Mouse (Mus musculus) adrenal gland, postnatal 4 days (tissue): ENCODE measurements around the gene BC049715. TPM values are rescaled to one million over a fixed set of nuclear protein-coding genes. Genes with fewer than 3 reads are reported as not detected.
A peak's percentile ranks its signal among the peaks of the same experiment; 100 is the strongest.
"Not testable (repeated sequence)": the region's sequence is repeated elsewhere in the genome, so short reads cannot be mapped to it uniquely, and the experiment has no call there.

Experiments used
- DNase-seq, 2 experiments: peaks; one replicate each; pipeline ENCODE4 v3.0.0; 2021 to 2022; ENCODE audit warnings: low spot score in 2 of 2, mixed read lengths in 2 of 2
- long read RNA-seq, 2 experiments: library from polyadenylated mRNA; stranded (forward); transcript quantifications; one replicate each; pipeline ENCODE4 v2.0.0; 2021
- total RNA-seq, 2 experiments: library from RNA; stranded (reverse); gene quantifications; 2 replicates each; pipeline ENCODE4 v1.2.3; 2021

Gene BC049715
- total RNA-seq: 1 to 10 TPM in 1 of 2 experiments, under 1 TPM in 1; 0.85 to 1.2 TPM
- long read RNA-seq, experiment 1, partial matches to known transcripts: 0 of 1 reads
- long read RNA-seq, experiment 1, other reads (novel, unspliced or antisense): 1 of 1 reads
- long read RNA-seq, experiment 2: 0 reads

DNA sequence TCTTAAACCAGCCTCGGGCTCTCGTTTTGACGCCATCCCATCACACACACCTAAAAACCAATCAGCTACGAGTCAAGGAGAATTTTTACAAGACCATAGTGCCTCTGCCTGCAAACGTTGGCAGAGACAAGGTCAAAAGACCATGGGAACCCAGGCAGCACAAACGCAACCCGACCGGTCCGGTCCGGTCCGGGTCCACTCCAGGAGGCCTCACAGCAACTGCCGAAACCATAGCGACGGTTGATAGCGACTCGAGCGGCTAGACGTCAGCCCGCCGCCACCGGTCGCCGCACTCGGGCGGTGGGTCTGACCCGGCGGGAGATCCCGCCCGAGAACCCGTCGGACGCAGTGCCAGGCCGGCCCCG, at the start of gene BC049715:
BC049715 (plus strand) TSS at position 111 of the 365 bp plus-strand sequence.
- DNase-seq: no peak

DNA sequence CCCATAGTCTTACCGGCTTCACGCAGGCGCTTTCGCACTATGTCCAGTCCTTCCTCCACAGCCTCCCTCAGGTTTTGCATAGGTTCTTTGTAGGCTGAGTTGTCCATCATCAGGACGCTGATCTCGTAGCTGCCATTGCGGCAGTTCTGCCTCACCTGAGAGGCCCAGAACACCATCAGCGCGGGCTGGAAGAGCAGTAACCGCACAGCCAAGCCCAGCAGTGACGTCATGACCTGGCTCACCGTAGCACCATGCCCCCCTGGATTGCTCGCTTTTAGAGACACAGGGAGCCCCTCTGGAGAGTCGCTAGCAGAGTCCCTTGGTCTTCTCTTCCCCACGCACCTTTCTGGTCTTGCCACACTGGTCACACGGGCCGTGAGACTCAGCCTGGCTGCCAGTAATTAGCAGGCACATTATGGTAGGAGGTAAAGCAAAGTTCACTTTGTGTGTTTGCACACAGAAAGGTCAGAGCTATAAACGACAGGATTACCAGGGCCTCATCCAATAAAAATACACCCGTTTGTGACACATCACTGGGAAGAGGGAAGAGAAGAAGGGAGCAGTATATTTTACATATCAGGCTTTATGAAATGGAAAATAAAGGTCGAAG, 45.9 kb upstream of the BC049715 start, which contains the start of gene Gucy2c:
Gucy2c (minus strand) TSS at position 389 of the 610 bp plus-strand sequence.
- DNase-seq: no peak

DNA sequence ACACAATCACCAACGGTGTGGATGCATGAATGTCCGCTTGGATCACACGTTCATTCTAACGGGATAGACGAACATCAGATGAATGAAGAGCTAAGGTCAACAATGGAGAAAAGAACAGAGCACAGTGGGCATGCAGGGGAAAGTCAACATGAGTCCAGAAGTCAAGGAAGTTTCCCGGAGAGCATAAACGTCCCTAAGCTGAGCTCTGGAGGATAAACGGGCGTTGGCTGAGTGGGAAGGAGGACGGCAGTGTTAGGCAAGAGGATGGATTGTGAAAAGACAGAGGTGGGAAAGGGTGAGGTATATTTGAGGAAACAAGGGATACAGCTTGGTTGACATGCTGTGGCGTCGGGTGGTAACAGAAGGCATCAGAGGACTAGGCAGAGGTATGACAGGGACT, 45.3 kb upstream of the BC049715 start:
- DNase-seq: no peak

DNA sequence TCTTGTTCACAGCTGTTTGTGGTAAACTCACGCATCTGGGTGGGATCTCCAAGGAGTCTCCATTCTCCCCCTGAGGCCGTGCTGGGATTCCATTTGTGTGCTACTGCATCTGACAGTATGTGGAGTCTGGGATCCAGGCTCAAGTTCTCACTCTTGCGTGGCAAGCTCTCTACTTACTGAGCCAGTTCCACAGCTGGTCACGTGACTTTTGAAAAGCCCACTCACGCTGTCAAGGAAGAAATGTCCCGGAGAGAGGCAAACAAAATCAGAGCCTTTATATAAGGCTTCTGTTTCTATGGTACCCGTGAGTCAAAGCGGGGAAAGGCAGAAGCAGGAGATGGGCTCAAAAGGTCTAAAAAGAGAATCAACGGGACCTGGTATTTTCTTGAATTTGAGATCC, 44.7 kb upstream of the BC049715 start:
- no peak for DNase-seq

DNA sequence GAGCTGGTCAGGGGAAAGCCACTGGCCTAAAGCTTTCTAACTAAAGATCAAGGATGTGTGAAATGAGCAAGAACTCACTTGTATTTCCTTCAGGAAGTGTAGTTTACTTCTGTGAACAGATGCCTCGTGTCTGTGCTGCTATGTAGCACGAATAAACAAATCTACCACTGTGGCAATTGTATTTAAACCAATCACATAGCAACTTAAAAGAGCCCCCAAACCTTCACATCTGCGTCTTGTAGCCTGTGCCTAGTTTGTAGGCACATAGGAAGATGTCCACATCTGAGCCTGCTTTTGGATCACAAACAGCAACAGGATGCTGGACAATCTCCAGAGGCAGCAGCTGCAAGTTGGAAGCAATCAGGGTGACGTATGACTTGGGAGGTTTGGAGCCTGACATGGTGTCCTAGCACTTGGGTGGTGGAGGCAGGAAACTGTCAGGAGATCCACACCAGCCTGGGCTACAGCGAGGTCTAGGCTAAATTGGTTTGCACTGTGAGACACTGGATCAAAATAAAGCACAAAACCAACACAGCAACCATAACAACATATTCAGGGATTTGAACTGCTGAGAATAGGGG, 37.9 kb upstream of the BC049715 start:
- DNase-seq: no peak

DNA sequence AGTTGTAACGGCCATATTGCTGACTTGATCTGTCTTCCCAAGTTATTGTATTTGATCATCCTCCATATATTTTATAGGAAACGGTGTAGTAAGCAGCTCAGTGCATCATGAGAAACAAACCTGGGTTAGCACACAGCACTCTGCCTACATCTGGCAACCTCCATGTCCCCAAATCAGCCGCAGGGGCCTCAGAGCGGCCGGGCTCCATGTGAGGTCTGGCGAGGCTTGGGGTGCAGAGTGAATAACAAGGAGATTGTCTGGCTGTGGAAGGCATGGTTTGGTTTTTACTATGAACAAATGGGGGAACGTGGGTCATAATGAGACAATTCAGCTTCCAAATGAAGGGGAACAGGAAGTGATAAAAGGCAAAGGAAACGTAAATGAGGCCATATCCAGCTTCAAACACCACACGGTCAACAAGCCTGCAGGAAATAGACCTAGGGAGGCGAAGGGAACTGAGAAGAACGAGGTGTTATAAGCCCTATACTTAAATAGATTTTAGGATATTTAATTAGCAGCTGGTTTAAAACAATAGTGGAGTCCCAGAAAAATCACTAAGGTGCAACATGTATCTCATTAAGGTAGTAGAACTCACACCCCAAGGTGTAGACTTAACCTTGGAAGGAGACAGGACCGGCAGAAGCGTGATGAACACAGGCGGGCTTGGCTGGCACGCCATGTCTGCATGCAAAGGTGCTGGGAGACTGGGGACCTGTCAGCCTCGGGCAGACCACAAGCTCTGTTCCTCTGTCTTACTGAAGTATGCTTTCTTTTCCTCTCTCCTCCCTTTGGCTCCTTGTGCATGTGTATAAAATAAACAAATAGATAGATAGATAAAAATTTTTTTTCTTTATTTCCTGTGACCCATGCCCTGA, 34.3 kb upstream of the BC049715 start:
- no peak for DNase-seq

DNA sequence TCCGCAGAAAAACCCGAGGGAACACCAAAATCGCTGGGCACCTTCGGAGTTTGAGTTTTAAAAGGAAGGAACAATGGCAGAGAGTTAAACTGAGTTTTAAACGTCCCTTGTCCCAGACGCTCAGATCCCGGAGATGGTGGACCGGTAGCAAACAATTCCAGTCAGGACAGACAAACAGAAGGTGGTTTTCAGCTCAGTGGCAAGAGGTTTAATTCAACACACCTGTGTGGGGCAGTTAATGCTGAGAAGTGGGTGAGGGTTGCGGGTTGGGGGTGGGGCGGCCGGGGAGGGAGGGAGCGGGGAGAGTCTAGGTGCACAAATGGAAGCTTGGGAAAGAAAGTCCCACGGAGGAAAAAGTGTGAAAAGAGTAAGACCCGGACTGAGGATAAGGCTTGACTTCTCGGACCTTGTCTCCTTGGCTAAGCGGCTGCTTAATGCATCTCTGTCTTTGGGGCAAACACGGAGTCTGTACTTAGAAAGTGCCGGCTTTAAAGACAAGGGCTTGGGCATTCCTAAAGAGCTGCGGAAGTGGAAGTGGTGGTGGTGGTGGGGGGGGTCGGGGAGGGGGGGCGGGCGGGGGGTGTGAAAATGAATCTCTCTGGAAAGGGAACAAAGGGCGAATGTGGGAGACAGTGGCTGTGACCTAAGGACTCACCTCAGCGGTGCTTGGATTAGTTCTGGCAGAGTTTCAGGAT, 33.4 kb upstream of the BC049715 start:
- DNase-seq: no peak

DNA sequence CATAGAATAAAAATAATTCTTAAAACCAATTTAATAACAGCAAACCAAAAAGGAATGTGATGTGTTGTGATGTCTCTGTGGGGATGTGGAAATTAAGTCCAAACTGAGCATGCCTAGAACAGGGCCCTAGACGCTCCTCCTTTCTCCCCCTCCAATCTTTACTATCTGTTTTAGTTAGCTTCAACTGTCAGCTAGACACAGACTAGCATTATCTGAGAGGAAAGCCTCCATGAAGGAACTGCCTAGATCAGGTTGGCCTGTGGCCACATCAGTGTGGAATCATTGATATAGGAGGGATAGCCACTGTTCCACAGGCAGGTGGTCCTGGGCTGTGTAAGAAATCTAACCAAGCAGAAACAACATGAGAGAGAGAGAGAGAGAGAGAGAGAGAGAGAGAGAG, 32.3 kb upstream of the BC049715 start:
- DNase-seq: no peak

DNA sequence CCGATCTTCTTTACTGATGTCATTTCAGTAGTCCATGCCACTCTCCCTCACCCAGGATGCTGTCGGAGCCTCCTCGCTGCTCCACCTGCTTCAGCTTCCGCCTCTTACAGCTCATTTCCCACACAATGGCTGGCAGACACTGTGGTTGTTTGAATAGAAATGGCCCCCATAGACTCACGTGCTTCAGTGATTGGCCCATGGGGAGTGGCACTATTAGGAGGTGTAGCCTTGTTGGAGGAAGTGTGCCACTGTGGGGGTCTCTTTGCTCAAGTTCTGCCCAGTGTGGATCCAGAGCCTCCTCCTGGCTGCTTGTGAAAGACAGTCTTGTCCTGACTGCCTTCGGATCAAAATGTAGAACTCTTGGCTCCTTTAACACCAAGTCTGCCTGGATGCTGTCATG, 31.6 kb upstream of the BC049715 start:
- no peak for DNase-seq

DNA sequence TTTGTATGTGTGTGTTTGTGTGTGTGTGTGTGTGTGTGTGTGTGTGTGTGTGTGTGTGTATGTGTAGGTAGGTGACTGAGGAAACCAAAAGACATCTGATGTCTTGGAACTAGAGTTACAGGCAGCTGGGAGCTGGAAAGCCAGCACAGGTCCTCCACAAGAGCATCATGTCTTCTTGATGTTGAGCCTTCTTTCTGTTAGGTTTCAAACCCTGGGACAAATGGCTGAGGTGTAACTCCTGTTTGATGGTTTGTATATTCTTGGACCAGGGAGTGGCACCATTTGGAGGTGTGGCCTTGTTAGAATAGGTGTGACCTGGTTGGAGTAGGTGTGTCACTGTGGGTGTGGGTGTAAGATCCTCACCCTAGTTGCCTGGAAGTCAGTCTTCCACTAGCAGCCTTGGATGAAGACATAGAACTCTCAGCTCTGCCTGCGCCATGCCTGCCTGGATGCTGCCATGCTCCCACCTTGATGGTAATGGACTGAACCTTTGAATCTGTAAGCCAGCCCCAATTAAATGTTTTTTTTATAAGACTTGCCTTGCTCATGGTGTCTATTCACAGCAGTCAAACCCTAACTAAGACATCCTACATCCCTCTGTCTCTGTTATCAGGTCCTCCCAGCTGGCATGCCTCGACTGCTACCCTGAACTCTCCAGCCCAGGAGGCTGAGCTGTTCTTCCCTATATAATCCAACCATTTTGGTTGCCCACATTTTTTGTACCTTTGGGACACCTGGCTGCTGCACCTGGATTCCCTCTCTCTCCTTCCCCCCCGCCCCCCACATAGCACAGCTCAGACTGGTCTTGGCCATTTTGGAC, 29.3 kb upstream of the BC049715 start:
- DNase-seq: not testable (repeated sequence)

DNA sequence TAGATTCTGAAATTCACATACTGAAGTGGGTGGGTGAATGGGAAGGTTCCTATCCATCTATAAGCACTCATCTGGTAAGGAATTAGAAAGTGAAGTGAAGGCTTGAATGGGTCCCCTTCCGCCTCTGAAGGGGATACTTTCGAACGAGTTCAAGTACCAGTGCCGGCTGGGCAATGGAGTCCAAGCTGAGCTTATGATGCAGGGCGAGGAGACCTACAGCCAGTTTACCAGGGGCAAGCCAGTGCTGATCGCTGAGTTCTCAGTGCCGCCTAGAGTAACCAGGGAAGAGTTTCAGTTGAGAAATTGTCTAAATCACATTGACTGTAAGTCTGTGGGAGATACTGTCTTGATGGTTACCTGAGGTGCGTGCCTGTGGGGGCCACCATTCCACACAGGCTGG, 26.7 kb upstream of the BC049715 start:
- DNase-seq: no peak

DNA sequence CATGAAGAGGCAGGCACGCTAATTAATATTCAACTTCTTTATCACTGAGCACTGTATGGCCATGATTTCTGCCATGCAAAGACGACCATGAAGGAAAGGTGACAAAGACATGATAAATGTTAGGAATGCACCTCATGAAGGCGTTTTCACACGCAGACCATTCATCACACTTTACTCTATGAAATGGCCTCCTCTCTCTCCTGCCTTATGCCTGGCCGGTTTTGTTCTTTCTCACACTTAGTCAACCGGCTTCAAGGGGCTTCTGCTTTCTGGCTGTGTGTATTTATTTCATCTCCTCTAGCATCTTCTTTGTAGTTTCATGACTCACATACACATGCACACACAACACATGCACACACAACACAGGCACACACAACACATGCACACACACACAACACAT, 26.2 kb upstream of the BC049715 start:
- DNase-seq: no peak

DNA sequence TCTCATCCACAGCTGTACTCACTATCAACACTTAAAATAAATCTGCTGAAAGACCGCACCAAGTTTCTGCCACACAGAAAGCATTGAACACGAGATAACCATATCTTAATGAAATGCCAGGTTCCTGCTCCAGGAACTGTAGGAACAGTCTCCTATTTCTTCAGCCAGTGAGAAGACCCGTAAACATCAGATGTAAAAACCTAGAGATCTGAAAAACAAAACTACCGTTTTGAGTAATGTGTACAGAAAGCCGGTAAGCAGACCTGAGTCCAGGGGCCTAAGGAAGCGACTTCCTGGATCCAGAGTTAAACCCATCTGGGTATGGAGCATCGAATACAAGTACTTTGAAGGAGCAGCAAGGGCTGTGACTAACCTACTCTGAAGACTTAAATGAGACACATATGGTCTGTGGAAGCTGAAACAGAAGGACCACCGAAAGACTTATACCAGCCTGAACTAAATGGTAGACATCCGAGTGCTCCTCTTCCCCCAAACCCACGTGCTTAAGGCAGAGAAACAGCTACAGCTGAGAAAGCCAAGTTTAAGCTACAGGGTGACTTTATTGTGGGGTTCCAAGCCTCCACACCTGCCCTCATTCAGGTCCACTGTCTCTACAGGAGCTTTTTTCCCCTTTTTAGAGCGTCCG, 24.2 kb upstream of the BC049715 start:
- DNase-seq: no peak

DNA sequence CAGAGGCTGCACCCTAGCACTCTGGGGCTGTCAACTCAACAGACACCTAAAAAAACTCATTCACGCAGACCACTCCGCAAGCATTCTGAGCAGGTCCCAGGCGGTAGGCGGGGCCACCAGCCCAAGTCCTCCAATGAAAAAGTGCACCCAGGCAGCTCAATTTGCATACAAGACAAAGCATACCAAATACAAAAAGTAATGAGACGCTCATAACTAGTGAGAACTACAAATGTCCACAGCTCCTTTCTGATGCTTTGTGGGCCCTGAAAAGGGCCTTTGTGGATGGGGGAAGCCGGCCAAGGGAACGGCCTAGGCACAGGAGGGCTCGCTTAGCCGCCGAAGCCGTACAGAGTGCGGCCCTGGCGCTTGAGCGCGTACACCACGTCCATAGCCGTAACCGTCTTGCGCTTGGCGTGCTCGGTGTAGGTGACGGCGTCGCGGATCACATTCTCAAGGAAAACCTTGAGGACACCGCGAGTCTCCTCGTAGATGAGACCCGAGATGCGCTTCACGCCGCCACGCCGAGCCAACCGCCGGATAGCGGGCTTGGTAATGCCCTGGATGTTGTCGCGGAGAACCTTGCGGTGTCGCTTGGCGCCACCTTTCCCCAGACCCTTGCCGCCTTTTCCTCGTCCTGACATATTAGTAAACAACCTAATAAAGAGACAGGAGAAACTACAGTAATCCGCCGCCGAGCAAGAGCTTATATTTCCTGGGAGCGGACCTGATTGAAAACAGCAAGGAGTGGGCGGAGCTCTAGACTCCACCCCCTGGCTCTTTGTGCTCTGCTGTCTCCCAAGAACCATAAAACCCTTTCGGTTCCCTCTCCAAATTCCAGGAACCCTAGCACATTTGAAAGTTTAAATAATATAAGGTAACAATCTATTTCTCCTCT, 23.4 kb upstream of the BC049715 start, which contains the start of gene Hist4h4:
Hist4h4 (minus strand) TSS at position 677 of the 895 bp plus-strand sequence.
- DNase-seq: peak; percentile 92 to 96

DNA sequence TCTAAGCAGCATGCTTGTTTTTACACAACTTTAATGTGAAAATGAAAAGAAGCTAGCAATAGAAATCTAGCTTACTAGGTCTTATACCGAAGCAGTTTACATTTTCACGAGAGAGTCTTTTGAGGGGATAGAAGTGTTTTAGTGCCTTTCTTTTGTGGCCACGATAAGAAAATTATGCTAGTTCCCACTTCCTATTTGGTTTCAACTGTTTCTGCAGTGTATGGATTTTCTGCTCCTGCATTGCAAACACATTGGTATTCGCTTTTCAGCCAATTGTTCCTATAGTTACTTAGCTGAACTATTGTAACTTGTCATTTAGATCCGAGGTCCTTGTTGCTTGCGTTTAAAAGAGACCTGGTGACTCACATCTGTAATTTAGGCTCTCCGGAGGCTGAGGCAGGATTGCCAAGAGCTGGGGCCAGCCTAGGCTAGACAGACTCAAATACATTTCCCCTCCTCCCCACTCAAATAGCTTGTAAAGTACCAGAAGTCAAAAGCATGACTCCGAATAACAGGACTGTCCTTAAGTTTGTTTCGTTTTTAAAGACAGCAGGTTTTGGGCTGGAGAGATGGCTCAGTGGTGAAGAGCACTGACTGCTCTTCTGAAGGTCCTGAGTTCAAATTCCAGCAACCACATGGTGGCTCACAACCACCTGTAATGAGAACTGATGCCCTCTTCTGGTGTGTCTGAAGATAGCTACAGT, 22.6 kb upstream of the BC049715 start:
- no peak for DNase-seq

DNA sequence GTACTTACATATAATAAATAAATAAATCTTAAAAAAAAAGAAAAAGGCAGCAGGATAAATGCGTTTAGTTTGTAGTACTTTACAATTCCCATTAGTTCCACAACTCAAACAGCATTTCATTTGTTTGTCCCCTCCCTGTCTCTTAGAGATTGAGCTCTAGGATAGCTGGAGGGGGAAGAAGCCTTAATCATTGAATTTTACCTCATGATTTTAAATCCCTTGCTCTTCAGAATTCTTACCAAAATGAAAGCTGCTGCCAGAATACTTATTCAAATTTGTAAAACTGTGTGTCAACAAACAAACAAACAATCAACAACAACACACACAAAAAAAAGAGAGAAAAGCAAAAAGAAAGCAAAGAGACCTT, 22.0 kb upstream of the BC049715 start:
- no peak for DNase-seq

DNA sequence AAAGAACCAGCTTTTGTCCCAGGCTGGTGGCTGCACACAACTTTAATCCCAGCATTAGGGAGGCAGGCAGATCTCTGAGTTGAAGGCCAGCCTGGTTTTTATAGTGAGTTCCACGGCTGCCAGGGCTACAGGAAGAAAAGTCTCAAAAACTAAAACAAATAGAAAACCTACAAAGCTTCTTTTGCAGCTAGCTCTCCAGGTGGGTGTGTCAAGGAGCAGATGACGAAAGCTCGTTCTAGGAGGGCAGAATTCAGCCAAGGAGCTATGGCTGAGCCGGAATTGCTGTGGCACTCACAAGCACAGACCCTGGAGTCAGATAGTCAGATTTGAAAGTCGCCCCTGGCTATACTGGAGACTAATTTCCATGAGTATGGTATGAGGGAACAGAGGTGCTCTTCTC, 20.6 kb upstream of the BC049715 start:
- no peak for DNase-seq

DNA sequence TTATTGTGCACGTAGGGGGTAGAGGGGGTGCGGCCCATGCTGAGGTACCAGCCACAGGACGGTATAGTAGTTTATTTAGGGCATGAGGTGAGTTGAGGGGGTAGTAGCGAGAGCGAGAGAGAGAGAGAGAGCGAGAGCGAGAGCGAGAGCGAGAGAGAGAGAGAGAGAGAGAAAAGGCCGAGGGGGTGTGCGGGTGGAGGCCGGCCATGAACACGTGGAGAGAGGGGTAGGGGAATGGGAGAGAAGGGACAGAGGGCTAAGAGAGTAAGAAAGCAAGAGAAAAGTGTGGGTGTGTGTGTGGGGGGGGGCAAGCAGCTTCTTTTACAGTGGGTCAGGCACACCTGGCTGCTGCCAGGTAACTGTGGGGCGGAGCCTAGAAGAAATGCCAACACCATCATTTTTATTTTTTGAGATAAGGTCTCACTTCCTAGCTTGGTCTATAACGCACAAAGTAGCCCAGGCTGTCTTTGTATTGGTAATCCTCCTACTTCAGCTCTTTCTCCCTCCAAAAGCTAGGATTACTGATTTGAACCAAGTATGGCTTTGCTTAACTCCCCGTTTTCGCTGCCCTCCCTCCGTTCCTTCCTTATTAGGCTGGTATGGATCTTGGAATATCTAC, 19.9 kb upstream of the BC049715 start:
- DNase-seq: no peak
